Mouse (Mus musculus) splenic B cell, adult 2 months (primary cell): ENCODE data around the gene Pik3cg.

Source experiments
- DNase-seq: peaks from one replicate; pipeline ENCODE4 v3.0.0-alpha.2; 2011; ENCODE audit warnings: low read depth, low spot score
- H3K27me3 ChIP-seq: 2 replicates; pipeline ENCODE4 v1.6.1; 2012; ENCODE audit warnings: mild to moderate bottlenecking, low read length, moderate library complexity, mixed read lengths; ENCODE audit not compliant: control insufficient read depth, poor library complexity, insufficient read depth, severe bottlenecking
- H3K36me3 ChIP-seq: 2 replicates; pipeline ENCODE4 v1.6.1; 2012; ENCODE audit warnings: mild to moderate bottlenecking, low read length, moderate library complexity, mixed read lengths; ENCODE audit not compliant: control insufficient read depth, poor library complexity, insufficient read depth, severe bottlenecking

Pik3cg gene

DNA sequence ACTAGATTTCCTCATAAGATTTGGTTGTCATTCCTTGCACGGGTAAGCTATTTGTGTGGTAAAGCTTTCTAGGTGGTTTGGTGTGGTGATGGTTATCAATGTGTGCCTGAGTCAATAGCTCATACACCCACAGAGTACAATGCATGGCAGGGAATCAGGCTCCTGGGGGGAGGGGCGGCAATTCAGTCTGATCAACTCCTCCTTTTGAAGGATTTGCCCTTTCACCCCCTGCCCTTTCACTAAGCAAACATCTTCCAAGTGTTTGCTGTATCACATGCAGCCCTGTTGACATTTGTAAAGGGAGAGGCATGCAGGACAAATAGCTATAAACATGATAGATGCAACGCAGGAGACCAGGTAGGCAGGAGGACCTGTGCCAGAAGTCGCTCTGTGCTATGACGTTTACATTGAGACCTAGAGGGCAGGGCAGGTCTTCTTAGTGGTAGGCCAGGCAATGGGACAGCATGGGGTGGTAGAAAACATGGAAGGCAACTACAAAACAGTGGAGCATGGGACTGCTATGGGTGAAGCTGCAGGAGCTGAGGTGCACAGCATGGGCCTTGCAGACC, 20.7 kb downstream of the Pik3cg start:
- H3K27me3 ChIP-seq = no peaks in the 10 kb centered on the region
- peaks cover 23% of the 10 kb centered on the region for H3K36me3 ChIP-seq
- DNase-seq = no peak

DNA sequence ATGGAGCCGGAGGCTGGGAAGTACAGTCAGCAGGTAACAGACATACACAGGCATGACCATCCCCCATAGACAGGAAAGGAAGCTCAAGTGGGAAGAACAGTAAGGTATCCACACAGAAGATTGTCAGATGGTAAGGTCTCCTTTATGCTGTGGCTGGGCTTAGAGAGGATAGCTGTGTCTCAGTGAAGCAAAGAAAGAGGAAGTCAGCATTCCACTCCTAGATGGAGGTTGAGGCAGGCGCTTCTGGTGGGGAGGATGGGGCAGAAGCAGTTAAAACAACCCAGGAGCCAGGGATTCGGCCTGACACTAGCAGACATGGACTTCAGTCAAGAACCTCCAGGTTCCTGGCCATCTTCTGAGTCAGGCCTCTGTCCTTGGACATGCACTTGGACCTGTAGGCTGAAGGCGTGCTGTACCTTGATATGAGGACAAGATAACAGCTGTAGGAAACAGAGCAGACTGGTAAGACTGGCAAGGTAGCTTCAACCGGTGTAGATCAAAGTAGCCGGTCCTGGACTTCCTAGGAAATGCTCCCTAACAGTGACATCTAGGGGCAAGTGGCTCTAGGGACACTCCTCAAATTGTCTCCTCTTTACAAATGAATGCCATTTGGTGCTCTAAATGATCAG, 21.7 kb downstream of the Pik3cg start:
- Histone ChIP-seq H3K36me3 (peaks cover 26% of the 10 kb centered on the region), H3K27me3 (no peaks in the 10 kb centered on the region)
- DNase-seq = no peak

DNA sequence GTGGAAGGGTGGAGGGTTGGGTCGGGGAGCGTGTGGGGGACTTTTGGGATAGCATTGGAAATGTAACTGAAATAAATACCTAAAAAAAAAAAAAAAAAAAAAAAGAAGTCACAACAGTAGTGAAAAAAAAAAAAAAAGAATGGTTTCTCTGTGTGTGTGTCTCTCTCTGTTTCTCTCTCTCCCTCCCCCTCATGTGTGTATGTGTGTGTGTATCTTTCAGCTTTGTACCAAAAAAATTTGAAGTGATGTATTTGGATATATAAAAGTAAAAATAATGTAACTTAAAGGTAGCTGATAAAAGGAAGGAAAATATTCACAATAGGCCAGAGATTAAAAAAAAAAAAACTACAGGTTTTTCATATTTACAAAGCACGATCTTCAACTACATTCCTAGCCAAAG, 23.6 kb downstream of the Pik3cg start:
- Histone ChIP-seq H3K27me3 (no peaks in the 10 kb centered on the region), H3K36me3 (peaks cover 20% of the 10 kb centered on the region)
- no peak for DNase-seq

DNA sequence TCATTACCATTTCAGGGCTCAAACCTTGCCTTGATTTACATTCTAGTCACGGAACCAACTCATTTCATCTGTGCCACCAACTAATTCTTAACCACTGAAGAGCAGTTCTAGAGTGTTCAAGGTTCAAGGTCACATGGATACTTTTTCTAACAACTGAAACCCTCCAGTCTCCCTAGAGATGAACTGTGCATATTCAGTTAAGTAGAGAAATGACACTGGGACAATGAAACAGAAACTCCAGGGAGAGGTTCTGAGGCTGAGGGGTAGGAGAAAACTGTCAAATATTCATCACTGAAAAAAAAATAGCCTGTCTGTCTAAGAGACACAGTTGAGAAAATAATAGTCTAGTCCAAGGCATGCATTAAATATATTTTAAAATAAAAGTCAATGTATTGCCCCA, 24.9 kb downstream of the Pik3cg start:
- no peak for DNase-seq
- H3K36me3 ChIP-seq = peaks cover 15% of the 10 kb centered on the region
- H3K27me3 ChIP-seq = no peaks in the 10 kb centered on the region

DNA sequence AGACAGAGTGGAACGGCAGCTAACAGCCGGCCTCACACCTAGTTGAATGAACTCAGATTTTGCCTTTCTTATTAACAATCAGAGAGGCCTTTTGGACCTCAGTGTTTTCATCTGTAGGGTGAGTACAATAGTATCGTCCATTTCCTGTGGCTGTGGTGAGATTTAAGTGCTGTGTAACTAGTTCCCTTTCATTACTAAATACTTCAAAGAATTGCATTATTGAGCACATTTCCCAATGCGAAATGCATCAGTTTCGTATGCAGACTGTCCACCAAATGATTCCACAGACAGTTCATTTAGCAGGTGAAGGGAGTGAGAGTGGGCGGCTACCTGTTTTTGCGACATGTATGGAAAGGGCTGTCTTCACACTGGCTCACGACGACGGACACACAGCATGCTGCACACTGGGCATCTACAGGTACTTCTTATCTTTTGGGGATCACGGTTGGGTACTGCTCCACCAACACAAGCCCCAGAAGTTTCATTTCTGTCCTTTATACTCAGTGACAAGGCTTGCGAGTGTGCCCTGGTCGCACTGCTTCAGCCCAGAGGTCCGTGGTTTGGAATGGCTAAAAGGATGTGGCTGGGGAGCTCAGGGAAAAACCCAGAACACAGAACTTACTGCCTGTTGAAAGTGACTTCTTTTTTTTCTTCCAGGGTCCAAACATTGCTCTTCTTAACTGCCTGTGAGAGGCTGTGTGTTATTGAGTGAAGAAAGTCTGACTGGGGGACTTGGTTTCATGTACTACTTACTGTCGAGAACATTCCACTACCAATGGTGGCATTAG, 25.6 kb downstream of the Pik3cg start:
- DNase-seq = no peak
- H3K36me3 ChIP-seq = peaks cover 13% of the 10 kb centered on the region
- no peaks in the 10 kb centered on the region for H3K27me3 ChIP-seq

DNA sequence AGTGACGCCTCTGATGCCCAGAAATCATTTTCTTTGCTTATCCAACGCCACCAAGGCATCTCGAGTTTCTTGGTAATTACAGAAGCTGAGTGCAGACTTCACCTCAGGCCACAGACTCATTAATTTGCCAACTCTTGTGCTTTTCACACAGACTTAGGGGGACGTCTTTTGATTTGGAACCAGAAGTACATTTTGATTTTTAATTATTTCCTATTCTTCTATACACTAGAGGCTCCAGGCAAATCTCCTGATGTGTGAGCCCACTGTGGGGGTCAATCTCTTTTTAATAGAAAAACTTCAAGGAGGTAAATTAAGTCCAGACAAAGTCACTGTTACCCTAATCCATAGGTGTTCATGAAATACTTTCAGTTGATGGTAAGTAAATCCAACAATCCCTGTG, 26.6 kb downstream of the Pik3cg start:
- Histone ChIP-seq H3K27me3 (no peaks in the 10 kb centered on the region), H3K36me3 (peaks cover 7% of the 10 kb centered on the region)
- no peak for DNase-seq

DNA sequence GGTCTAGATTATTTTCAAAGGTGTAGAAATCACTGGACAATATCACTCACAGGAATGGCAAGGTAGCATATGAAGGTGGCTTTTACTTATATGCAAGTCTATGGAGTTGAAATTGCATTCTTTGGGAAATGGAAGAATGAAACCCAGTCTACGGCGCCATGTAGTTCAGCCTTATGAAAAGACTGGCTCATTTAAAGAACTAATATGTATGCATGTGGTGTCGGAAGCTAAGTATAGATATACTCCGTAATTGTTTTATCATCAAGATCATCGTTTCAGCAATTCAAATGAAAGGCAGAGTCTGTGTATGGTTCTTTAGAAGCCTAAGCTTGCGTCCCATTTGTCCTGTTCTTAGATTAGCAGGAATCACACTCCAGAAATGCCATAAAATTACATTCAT, 34.0 kb downstream of the Pik3cg start:
- Histone ChIP-seq H3K36me3 (peaks cover 13% of the 10 kb centered on the region), H3K27me3 (no peaks in the 10 kb centered on the region)
- DNase-seq = no peak

DNA sequence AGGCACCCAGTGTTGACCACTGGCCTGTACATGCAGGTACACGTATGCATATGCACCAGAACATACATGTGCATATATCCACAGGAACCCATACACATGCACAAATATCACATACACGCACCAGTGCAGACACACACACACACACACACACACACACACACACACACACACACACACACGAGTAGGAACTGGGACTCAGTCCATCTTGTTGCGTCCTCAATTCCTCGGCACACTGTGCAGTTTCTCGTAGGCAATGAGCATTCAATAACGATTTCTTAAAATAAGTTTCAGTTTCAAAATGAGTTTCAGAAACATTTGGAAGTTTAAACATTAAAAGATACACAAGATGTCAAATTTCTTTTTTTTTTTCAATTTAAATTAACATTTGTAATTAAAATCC, 35.6 kb downstream of the Pik3cg start:
- no peaks in the 10 kb centered on the region for H3K27me3 ChIP-seq
- no peak for DNase-seq
- H3K36me3 ChIP-seq = peaks cover 13% of the 10 kb centered on the region

DNA sequence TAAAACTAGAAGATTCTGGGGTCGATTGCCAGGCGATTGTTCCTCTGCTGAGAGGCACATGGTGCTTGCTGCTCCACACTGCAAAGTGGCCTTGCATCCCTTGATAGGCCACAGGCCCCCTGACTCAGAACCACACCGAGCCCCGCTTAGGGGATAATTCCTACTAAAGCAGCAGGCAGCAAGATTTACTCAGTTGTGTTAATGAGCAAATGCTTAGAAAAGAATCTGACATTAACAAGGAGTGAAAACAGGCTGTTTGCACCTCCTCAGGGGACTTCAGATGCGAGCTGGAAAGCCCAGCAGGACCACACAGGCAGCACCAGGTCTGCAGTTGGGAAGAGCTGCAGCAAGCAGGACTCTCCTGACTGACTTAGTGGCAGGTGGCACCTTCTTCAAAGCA, 39.3 kb downstream of the Pik3cg start:
- no peaks in the 10 kb centered on the region for H3K27me3 ChIP-seq
- DNase-seq = no peak
- peaks cover 8% of the 10 kb centered on the region for H3K36me3 ChIP-seq

DNA sequence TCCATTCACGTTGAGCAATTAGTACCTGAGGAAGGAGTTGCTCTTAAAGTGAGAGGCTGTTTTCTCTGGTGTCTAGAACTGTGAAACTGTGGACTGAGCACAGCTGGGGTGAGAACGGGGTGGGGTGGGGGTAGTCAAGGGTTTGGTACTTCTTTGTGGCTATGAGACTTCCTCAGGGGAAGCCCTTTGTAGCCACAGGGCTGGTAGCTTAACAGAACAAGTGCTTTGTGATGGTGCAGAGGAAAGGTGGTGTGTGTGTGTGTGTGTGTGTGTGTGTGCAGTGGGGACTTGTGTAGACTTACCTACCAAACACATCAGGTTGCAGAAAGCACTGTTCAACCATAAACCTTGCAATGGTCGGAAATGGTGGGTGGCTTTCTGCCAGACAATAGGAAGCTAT, 39.7 kb downstream of the Pik3cg start:
- peak; percentile 59 for DNase-seq
- Histone ChIP-seq H3K27me3 (no peaks in the 10 kb centered on the region), H3K36me3 (peaks cover 6% of the 10 kb centered on the region)

DNA sequence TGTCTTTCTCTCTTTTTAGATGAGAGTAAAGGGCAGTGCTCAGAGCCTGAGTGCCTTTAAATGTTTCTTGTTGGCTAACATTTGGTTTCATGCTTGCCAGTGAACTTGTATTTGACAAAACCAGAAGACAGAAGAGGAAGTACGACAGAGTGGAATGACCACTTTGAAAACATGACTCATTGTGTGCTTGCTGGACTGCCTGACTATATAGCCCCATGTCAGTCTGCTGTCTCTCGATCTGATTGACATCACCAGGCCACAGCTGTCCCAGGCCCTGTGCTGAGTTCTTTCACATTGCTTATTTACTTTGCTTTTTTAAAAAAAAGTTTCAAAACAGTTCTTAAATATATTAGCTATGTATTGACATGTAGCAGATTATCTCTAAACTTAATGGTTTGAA, 44.8 kb downstream of the Pik3cg start:
- Histone ChIP-seq H3K36me3 (no peaks in the 10 kb centered on the region), H3K27me3 (no peaks in the 10 kb centered on the region)
- DNase-seq = peak; percentile 44

DNA sequence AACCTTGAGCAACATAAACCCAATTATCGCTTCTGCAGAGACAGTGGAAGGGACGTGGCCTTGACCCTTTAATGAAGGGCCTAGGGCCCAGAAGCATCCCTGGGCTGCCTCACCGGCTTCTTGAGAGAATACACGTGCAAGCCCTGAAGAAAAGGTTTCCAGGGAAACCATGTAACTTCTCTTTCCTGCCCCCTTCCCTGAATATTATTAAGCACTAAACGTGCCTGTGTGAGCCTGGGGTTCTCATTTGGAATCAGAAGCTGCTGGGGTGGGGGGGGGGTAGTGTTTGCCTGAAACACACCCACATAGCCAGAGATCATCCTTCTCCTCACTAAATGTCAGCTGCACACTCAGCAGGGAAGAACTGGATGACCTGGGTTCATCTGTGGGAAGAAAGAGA, 49.7 kb downstream of the Pik3cg start:
- no peaks in the 10 kb centered on the region for H3K27me3 ChIP-seq
- H3K36me3 ChIP-seq = no peaks in the 10 kb centered on the region
- no peak for DNase-seq

DNA sequence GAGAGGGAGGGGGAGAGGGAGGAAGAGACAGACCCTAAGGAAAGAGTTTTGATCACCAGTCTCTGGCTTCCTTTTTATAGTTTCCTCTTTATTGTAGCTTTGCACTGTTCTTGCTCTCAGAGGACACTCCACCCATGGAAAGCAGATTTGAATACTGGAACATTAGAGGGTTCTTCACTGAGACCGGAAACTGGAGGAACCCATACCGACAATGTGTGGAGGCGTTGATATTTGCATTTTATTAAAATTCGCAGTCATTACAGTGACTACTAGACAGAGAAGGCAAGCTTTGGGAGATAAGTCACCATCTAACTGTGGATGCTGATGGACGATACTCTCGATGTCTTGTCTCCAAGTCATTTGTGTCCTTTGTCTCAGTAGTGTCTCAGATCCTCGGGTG, 61.9 kb downstream of the Pik3cg start:
- DNase-seq = peak; percentile 13
- no peaks in the 10 kb centered on the region for H3K27me3 ChIP-seq
- H3K36me3 ChIP-seq = no peaks in the 10 kb centered on the region

DNA sequence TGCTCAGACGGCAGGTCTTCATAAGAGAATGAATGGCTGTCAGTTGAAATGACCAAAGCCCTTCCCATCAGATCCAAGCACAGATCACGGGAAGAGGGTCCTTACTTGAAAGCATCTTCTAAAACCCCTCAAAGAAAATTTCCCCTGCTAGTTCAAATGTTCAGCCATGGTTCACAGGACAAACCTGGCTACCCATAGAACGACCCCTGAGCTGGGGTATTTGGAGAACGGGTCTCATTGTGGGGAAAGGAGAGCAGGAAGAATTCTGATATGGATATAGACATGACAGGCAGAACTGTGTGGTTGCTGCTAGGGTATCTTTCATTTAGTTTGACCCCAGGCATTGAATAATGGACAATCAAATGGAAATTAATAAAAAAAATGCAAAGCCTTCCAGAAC, 62.8 kb downstream of the Pik3cg start:
- DNase-seq = no peak
- no peaks in the 10 kb centered on the region for H3K27me3 ChIP-seq

DNA sequence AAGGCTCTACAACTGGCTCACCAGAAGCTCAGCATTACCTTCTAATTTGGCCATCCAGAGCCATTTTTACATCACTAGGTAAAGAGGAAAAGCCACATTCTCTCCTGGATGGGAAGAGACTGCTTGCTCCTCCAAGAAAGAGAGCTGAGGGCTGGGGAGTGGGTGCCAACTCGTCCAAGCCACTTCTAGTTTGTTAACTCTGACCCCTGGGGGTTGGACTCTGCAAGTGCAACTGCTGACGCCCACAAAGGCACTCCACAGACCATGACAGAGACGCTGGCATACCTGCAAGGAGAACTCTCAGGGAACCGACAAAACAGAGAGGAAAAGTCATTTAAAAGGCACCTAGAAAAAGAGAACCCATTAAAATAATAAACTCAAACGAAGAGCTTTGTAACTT, 63.9 kb downstream of the Pik3cg start:
- Histone ChIP-seq H3K36me3 (no peaks in the 10 kb centered on the region), H3K27me3 (no peaks in the 10 kb centered on the region)
- DNase-seq = peak; percentile 79

More for the DNA sequence above, 62.8 kb downstream of the Pik3cg start:
- H3K36me3 ChIP-seq = no peaks in the 10 kb centered on the region
